Mouse (Mus musculus) cerebellum, adult 2 months (tissue): ENCODE measurements around the gene Ube2f. TPM values are rescaled to one million over a fixed set of nuclear protein-coding genes. Genes with fewer than 3 reads are reported as not detected.

Experiments used
- DNase-seq, 2 experiments: peaks; one replicate each; pipeline ENCODE4 v3.0.0; 2021
- H3K27ac ChIP-seq: fragments of 200-500 bp; 2 replicates; pipeline ENCODE4 v1.5.1; 2012; ENCODE audit warnings: low read length, control low read depth, inconsistent platforms; ENCODE audit not compliant: insufficient read depth
- H3K27me3 ChIP-seq: fragments of 200-500 bp; 2 replicates; pipeline ENCODE4 v1.6.1; 2012; ENCODE audit warnings: inconsistent platforms, mild to moderate bottlenecking, low read length, moderate library complexity; ENCODE audit not compliant: control insufficient read depth, insufficient read depth
- H3K4me1 ChIP-seq: fragments of 200-500 bp; 2 replicates; pipeline ENCODE4 v1.6.1; 2011; ENCODE audit warnings: low read length; ENCODE audit not compliant: control insufficient read depth, insufficient read depth
- H3K4me3 ChIP-seq: fragments of 200-500 bp; replicated peaks from 2 replicates; pipeline ENCODE3; 2011; ENCODE audit warnings: mild to moderate bottlenecking, low read depth, low read length, control low read depth; ENCODE audit not compliant: insufficient read depth
- CTCF ChIP-seq: fragments of 200-500 bp; IDR thresholded peaks from 2 replicates; pipeline ENCODE4 v1.5.1; 2011; ENCODE audit warnings: low read depth, mild to moderate bottlenecking, control low read depth, low read length, moderate library complexity, borderline replicate concordance; ENCODE audit not compliant: insufficient read depth
- POLR2A ChIP-seq: fragments of 200-500 bp; IDR thresholded peaks from 2 replicates; pipeline ENCODE4 v1.6.1; 2011; ENCODE audit warnings: low read length, control low read depth, borderline replicate concordance; ENCODE audit not compliant: insufficient read depth
- WGBS: fragments of 180-500 bp; shearing (Covaris S2); methylation state at CpG from one replicate; pipeline ENCODE4 v1.1.7; 2018; 5-methylcytosine and 5-hydroxymethylcytosine counted together
- polyA plus RNA-seq: library from polyadenylated mRNA; depleted of rRNA; stranded (reverse); fragments of >200 nt; gene quantifications from 2 replicates; pipeline ENCODE4 v1.2.3, GENCODE M21; 2012

Ube2f gene
- polyA plus RNA-seq, 1 experiment: 72.3 TPM

DNA sequence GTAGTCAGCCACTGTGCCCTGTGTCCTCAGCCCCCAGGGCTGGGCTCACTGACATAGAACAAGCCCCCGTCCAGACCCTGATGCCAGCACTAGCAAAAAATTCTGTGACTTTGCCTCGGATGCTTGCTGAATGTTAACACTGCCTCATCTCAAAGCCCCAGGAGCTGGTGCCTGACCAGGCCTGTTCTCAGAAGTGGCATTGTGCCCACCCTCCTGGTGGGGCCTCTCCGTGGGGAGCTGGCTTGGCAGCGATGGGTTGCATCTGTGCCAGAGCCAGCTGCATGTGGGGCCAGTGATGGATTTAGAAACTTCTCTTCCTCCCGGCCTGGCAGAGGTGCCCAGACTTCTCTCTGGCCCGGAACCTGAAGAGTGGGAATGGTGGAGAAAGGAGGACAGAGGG lies 40.3 kb upstream of the Ube2f start:
- Histone ChIP-seq H3K4me1 (peaks cover 20% of the 10 kb centered on the region), H3K4me3 (no peak overlapping the region), H3K27ac (peak overlapping the region; percentile 70; the same call in 1 of the 2 replicates), H3K27me3 (no peaks in the 10 kb centered on the region)
- WGBS: 22% methylated on average over 6 of the region's 6 CpGs
- peak; percentile 66 to 69 for DNase-seq
- TF ChIP-seq POLR2A (no peak), CTCF (no peak)

DNA sequence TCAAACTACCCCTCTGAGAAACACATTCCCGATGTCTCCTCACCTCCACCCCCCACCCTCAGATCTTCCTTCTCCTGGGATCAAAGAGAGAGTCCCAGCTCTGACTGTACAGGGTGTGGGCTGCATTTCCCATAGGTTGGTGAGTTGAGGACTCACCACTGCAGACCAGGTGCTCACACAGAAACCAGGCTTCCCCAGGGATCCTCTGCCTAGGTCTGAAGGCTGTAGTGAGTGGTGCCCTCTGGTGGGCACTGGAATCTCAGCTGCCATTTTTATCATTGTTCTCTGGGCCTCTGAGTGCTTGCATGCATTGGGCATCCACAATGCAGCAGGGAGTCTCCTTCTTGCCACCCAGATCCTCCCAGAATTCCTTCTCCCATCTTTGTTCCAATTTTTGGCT lies 39.0 kb upstream of the Ube2f start:
- Histone ChIP-seq H3K4me1 (peaks cover 20% of the 10 kb centered on the region), H3K4me3 (no peak overlapping the region), H3K27me3 (no peaks in the 10 kb centered on the region), H3K27ac (no peak overlapping the region)
- DNase-seq: peak; percentile 33 to 38
- WGBS: 91% methylated on average over 1 of the region's 1 CpGs
- TF ChIP-seq CTCF: peak; percentile 54
- TF ChIP-seq POLR2A: no peak

DNA sequence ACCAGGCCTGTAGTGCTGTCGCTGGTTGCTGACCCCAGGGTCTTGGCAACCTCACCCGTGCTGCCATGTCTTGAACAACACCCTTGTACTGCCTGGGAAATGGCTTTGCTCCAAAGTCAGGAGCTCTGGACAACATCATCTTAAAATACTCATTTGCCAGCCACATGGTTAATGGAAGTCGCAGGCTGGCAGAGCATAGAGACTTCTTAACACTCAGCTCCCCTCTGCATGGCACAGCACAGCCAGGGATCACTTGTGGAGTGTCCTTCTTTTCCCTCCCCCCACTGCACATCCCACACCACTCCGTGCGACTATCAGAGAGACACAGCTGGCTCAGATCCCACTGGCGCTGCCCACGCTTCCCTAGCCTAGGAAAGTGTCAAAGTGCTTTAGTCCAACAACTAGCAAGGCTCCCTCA lies 38.5 kb upstream of the Ube2f start:
- DNase-seq: no peak
- peaks cover 20% of the 10 kb centered on the region for H3K4me1 ChIP-seq
- H3K27me3 ChIP-seq: no peaks in the 10 kb centered on the region
- 33% methylated on average over 7 of the region's 7 CpGs for WGBS
- no peak overlapping the region for H3K27ac ChIP-seq
- TF ChIP-seq CTCF (no peak), POLR2A (no peak)
- H3K4me3 ChIP-seq: no peak overlapping the region

DNA sequence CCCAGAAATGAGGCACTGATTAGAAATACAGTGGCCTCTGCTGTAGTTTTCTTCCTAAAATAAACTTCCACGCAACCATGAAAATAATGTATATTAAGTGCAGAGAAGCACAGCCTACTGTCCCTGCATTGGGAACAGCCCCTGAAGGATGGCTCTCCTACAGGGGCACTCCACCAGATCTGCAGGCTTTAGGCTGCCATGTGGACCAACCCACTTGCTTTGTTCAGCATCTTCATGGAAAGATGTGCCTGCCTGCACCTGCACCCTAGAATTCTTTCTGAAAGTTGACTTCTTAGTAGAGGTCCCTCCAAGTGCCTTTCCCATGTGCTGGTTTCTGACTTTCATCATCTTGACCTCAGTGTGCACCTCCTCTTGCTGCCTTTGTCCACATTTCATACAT lies 34.8 kb upstream of the Ube2f start:
- 100% methylated on average over 1 of the region's 1 CpGs for WGBS

DNA sequence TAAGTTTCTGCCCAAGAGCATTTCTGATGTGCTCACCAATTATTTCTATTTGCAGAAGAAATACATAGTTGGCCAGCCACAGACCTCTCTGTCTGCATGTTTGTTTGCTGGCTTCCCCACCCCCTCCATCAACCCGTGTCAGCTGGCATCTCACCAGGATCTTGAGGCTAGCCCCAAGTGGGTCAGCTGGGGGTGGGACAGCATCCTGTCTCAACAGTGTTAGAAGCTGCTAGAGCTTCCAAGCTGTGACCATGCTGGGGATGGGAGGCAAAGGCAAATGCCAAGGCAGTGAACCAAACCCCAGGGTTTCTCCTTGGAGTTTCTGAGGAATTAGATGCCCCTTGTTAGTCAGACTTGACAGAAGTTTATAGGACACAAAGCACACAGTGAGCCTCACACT lies 34.1 kb upstream of the Ube2f start:
- TF ChIP-seq POLR2A: no peak
- TF ChIP-seq CTCF: no peak
- Histone ChIP-seq H3K27me3 (no peaks in the 10 kb centered on the region), H3K4me1 (peaks cover 4% of the 10 kb centered on the region; the same call in 1 of the 2 replicates), H3K4me3 (no peak overlapping the region), H3K27ac (no peak overlapping the region)
- peak in 1 of 2 experiments; percentile 43 for DNase-seq
- WGBS: 0% methylated on average over 1 of the region's 1 CpGs

More for the DNA sequence above, 34.8 kb upstream of the Ube2f start:
- no peak for DNase-seq
- Histone ChIP-seq H3K27ac (no peak overlapping the region), H3K27me3 (no peaks in the 10 kb centered on the region), H3K4me3 (no peak overlapping the region), H3K4me1 (peaks cover 8% of the 10 kb centered on the region; the same call in 1 of the 2 replicates)
- TF ChIP-seq POLR2A: no peak
- TF ChIP-seq CTCF: no peak

DNA sequence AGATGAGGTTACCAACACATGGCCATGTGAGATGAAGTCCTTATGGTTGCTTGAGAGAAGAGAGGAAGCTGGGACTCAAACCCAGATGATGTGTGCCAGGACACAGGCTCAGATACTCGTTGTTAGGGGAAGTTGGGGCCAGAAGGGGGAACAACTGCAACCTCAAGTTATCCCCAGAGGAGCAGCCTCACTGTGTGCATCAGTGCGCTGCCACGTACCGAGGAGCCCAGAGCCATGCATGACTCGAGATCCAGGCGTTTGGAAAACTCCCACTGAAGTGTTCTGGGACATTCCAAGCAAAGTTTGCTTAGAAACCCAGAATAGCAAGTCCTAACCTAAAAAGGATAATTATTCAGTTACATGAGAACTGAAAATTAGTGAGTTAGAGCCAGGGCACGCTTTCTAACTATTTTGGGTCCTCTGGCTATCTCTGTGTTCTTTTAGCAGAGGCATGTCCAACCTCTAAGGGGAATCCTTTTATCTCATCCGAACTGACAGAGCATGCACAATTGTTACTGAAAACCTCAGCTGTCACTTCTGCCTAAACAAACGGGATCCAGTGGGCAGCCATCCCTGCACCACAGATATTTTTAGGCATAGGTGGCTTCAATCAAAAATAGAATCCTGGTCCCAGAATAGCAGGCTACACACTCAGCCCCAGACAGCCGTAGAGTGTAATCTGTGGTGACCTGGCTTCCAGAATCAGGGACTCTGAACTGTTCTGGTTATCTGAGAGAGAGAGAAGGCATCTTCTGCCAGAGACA lies 33.4 kb upstream of the Ube2f start:
- no peak overlapping the region for H3K4me3 ChIP-seq
- peaks cover 4% of the 10 kb centered on the region; the same call in 1 of the 2 replicates for H3K4me1 ChIP-seq
- DNase-seq: peak in 1 of 2 experiments; percentile 53
- no peaks in the 10 kb centered on the region for H3K27me3 ChIP-seq
- no peak overlapping the region for H3K27ac ChIP-seq
- TF ChIP-seq POLR2A: no peak
- TF ChIP-seq CTCF: no peak
- WGBS: 31% methylated on average over 10 of the region's 10 CpGs

DNA sequence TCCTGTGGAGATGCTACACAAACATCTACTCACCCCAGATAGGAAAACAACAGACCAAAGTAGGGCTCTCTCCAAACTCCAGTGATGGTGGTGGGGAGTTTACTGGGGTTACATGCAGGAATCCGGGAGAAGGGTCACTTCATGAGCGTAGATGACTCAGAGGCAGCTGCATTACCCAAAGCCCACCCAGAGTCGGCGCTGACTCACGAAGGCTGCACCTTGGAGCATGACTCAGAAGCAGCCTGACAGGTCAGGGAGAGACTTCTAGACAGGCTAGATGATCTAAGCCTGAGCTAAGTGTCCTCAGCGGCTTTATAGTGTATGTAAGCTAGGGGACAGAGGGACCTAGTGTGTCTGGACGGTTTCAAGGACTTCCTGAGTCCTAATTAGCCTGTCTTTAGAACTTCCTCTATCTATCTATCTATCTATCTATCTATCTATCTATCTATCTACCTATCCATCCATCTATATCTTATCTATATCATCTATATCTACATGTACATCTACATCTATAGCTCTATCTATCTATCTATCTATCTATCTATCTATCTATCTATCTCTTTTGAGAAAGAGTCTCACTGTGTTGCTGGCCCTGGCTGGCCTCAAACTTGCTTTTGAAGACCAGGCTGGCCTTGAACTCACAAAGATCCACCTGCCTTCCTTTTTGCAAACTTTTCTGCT lies 30.3 kb upstream of the Ube2f start:
- no peak for TF ChIP-seq CTCF
- no peak for TF ChIP-seq POLR2A
- no peak for DNase-seq
- Histone ChIP-seq H3K27ac (no peak overlapping the region), H3K4me3 (no peak overlapping the region), H3K27me3 (no peaks in the 10 kb centered on the region), H3K4me1 (peaks cover 4% of the 10 kb centered on the region; the same call in 1 of the 2 replicates)
- 91% methylated on average over 7 of the region's 7 CpGs for WGBS
